Mouse (Mus musculus) E14TG2a.4 (cell line): Measurements from ENCODE around the gene Cmc1.

Source experiments
- CTCF ChIP-seq: conservative IDR thresholded peaks from 2 replicates; pipeline ENCODE4 v1.5.1; 2014; ENCODE audit warnings: low read length
- POU5F1 ChIP-seq: IDR thresholded peaks from 2 replicates; pipeline ENCODE4 v1.6.1; 2014; ENCODE audit warnings: low read length, borderline replicate concordance

GRCm38 (mm10) chr9:118029490-118029889, 120.5 kb downstream of the Cmc1 start:
- TF ChIP-seq CTCF = no peak
- TF ChIP-seq POU5F1 = no peak
